Comparison of ENCODE assay signal across 11 mouse cellular contexts in genomic region chr17:28280423-28280800, GRCm38 (mm10). TPM values are rescaled to one million over a fixed set of nuclear protein-coding genes. Genes with fewer than 3 reads are reported as not detected.
DNase-seq lines count a peak whose midpoint lies in the region; ATAC-seq and TF ChIP-seq lines count a peak whose summit lies in the region.
"Had no signal": no experiment of that assay in that cellular context is flagged by ENCODE, and none has a peak within 500 bp of the region (broad histone marks: within the 10 kb centered on the region; RNA-seq: fewer than 3 reads in every experiment).

No protein-coding gene starts in this region.

- H3K9ac ChIP-seq in intestine, embryonic 15.5 days: no peak overlapping the region
- no peak overlapping the region for H3K9ac ChIP-seq in intestine, postnatal 0 days (ENCODE audit: low read depth, low read length)
- H3K9ac ChIP-seq in neural tube, embryonic 13.5 days: 0 out of 2 replicates have a peak overlapping the region, but pooled peaks have one; percentile 22
- H3K9ac ChIP-seq: forebrain, postnatal 0 days had no signal

- H3K4me1 ChIP-seq in intestine, embryonic 15.5 days (replicated peaks): peaks cover 59% of the 10 kb centered on the region
- 0 out of 2 replicates have a peak, but pooled peaks cover 3% of the 10 kb centered on the region for H3K4me1 ChIP-seq in intestine, postnatal 0 days (replicated peaks; ENCODE audit: control insufficient read depth, insufficient read depth, low read length)
- H3K4me1 ChIP-seq in neural tube, embryonic 13.5 days (replicated peaks): peaks cover 53% of the 10 kb centered on the region

- ATAC-seq in intestine, embryonic 15.5 days: no peak
- no peak for ATAC-seq in intestine, postnatal 0 days
- no peak for ATAC-seq in neural tube, embryonic 13.5 days (ENCODE audit: low read depth)
- ATAC-seq in megakaryocyte progenitor cell, adult 5-6 weeks (replicated peaks; ENCODE audit: poor library complexity): no peak
- ATAC-seq: forebrain, postnatal 0 days had no signal

- 0 out of 2 replicates have a peak overlapping the region, but pooled peaks have one; percentile 3 for H3K27ac ChIP-seq in intestine, embryonic 15.5 days
- H3K27ac ChIP-seq in intestine, postnatal 0 days (ENCODE audit: low read depth, low read length): no peak overlapping the region
- peak overlapping the region; percentile 28; the same call in 1 of the 2 replicates for H3K27ac ChIP-seq in neural tube, embryonic 13.5 days (replicated peaks)

- H3K36me3 ChIP-seq in intestine, embryonic 15.5 days: no peaks in the 10 kb centered on the region
- H3K36me3 ChIP-seq in intestine, postnatal 0 days (ENCODE audit: control insufficient read depth, insufficient read depth): no peaks in the 10 kb centered on the region; the same call in 1 of the 2 replicates
- no peaks in the 10 kb centered on the region for H3K36me3 ChIP-seq in neural tube, embryonic 13.5 days

- 77% methylated on average over 7 of the region's 7 CpGs for WGBS in intestine, embryonic 15.5 days
- 87% methylated on average over 7 of the region's 7 CpGs for WGBS in intestine, postnatal 0 days
- WGBS in neural tube, embryonic 13.5 days: 74% methylated on average over 7 of the region's 7 CpGs

- H3K4me2 ChIP-seq in intestine, embryonic 15.5 days (replicated peaks): no peak overlapping the region
- no peak overlapping the region for H3K4me2 ChIP-seq in intestine, postnatal 0 days (replicated peaks; ENCODE audit: low read depth)
- H3K4me2 ChIP-seq in neural tube, embryonic 13.5 days: no peak overlapping the region

- H3K9me3 ChIP-seq in intestine, embryonic 15.5 days: no peaks in the 10 kb centered on the region
- H3K9me3 ChIP-seq in intestine, postnatal 0 days (ENCODE audit: control insufficient read depth): no peaks in the 10 kb centered on the region
- H3K9me3 ChIP-seq in neural tube, embryonic 13.5 days: no peaks in the 10 kb centered on the region

- peak; percentile 84 to 92 for DNase-seq in adrenal gland, adult (ENCODE audit: inconsistent age in 2 of 2, low spot score in 1 of 2)
- no peak for DNase-seq in adrenal gland, postnatal 4 days (ENCODE audit: low spot score in 2 of 2)
- DNase-seq in neural tube, embryonic 10.5 days (ENCODE audit: extremely low spot score, low spot score): no peak
- no peak for DNase-seq in layer of hippocampus, adult 9-11 months
- DNase-seq: cerebellum, adult 8-10 months; forebrain, postnatal 0 days; spleen, adult 18-20 months had no signal

- H3K27me3 ChIP-seq in intestine, embryonic 15.5 days (replicated peaks): no peaks in the 10 kb centered on the region
- H3K27me3 ChIP-seq in intestine, postnatal 0 days (replicated peaks; ENCODE audit: control insufficient read depth, insufficient read depth, low read length): no peaks in the 10 kb centered on the region
- H3K27me3 ChIP-seq in neural tube, embryonic 13.5 days: no peaks in the 10 kb centered on the region

- TF ChIP-seq CTCF in intestine, postnatal 0 days (IDR thresholded peaks at IDR 0.05; ENCODE audit: low read depth): no peak

- no peak overlapping the region for H3K4me3 ChIP-seq in intestine, embryonic 15.5 days (replicated peaks)
- no peak overlapping the region for H3K4me3 ChIP-seq in intestine, postnatal 0 days (ENCODE audit: low read depth, low read length)
- no peak overlapping the region for H3K4me3 ChIP-seq in neural tube, embryonic 13.5 days

RNA-seq across cellular contexts. Expression of gene Fance, which starts 32.9 kb away (rescaled TPM):
- total RNA-seq in adrenal gland, postnatal 4 days (2021): 10 to 100 TPM; 38.6 to 49.3 TPM
- polyA plus RNA-seq in intestine, embryonic 15.5 days (2015; fragmentation: Nextera tagmentation; extraction: Ambion mirVana): 22.7 and 29.8 TPM in 2 replicates
- 10.3 and 11.0 TPM in 2 replicates for polyA plus RNA-seq in intestine, postnatal 0 days (2015; fragmentation: Nextera tagmentation; extraction: Ambion mirVana)
- polyA plus RNA-seq in neural tube, embryonic 13.5 days (2015; fragmentation: Nextera tagmentation; extraction: Ambion mirVana): 23.2 and 23.3 TPM in 2 replicates
- 28.7 and 34.8 TPM in 2 replicates for total RNA-seq in megakaryocyte progenitor cell, adult 5-6 weeks (2015)
- total RNA-seq in megakaryocyte progenitor cell, adult 5-6 weeks (2017): 11.0 and 14.8 TPM in 2 replicates

RNA-seq across cellular contexts. Expression of gene Rpl10a, which starts 47.9 kb away (rescaled TPM):
- total RNA-seq in adrenal gland, postnatal 4 days (2021): 1,000 to 10,000 TPM; 1,198 to 1,213 TPM
- polyA plus RNA-seq in intestine, embryonic 15.5 days (2015; fragmentation: Nextera tagmentation; extraction: Ambion mirVana): 639 and 690 TPM in 2 replicates
- 383 and 417 TPM in 2 replicates for polyA plus RNA-seq in intestine, postnatal 0 days (2015; fragmentation: Nextera tagmentation; extraction: Ambion mirVana)
- 381 and 408 TPM in 2 replicates for polyA plus RNA-seq in neural tube, embryonic 13.5 days (2015; fragmentation: Nextera tagmentation; extraction: Ambion mirVana)
- 3,042 and 3,166 TPM in 2 replicates for total RNA-seq in megakaryocyte progenitor cell, adult 5-6 weeks (2015)
- total RNA-seq in megakaryocyte progenitor cell, adult 5-6 weeks (2017): 795 and 921 TPM in 2 replicates

RNA-seq across cellular contexts. Expression of gene Ppard, which starts 47.9 kb away (rescaled TPM):
- total RNA-seq in adrenal gland, postnatal 4 days (2021): 10 to 100 TPM; 27.1 to 33.6 TPM
- 1.8 and 1.9 TPM in 2 replicates for polyA plus RNA-seq in intestine, embryonic 15.5 days (2015; fragmentation: Nextera tagmentation; extraction: Ambion mirVana)
- polyA plus RNA-seq in intestine, postnatal 0 days (2015; fragmentation: Nextera tagmentation; extraction: Ambion mirVana): 1.7 and 2.1 TPM in 2 replicates
- 1.4 and 2.6 TPM in 2 replicates for polyA plus RNA-seq in neural tube, embryonic 13.5 days (2015; fragmentation: Nextera tagmentation; extraction: Ambion mirVana)
- total RNA-seq in megakaryocyte progenitor cell, adult 5-6 weeks (2015): 7.4 and 7.7 TPM in 2 replicates
- total RNA-seq in megakaryocyte progenitor cell, adult 5-6 weeks (2017): 1.9 and 2.7 TPM in 2 replicates

Comparison
In these comparisons a context has a peak if more than half of its experiments do, and no peak if none do; other contexts are left out.
1. DNase-seq: peak in adrenal gland, adult (2 of 2); none in adrenal gland, postnatal 4 days (0 of 2), neural tube, embryonic 10.5 days (single experiment) and layer of hippocampus, adult 9-11 months (single experiment).